Mouse (Mus musculus) megakaryocyte progenitor cell, adult 5-6 weeks (primary cell): Measurements from ENCODE around the gene Ninl. TPM values are rescaled to one million over a fixed set of nuclear protein-coding genes. Genes with fewer than 3 reads are reported as not detected.
A peak's percentile ranks its signal among the peaks of the same experiment; 100 is the strongest.
"Not testable (repeated sequence)": the region's sequence is repeated elsewhere in the genome, so short reads cannot be mapped to it uniquely, and the experiment has no call there.

ENCODE experiments used
- ATAC-seq: replicated peaks from 2 replicates; pipeline ENCODE4 v1.8.0; 2016; ENCODE audit warnings: mild to moderate bottlenecking, moderate TSS enrichment, inconsistent platforms; ENCODE audit not compliant: poor library complexity
- total RNA-seq, 2 experiments: library from RNA; stranded (forward) in 1 of 2; stranded (reverse) in 1 of 2; fragments of 157-497, 149-512 nt in 1 of 2; fragments of 200-1000 nt in 1 of 2; gene quantifications; 2 replicates each; pipeline versions ENCODE4 v1.2.3 to v1.2.4; 2015 to 2017

Ninl gene
- total RNA-seq, 2 experiments from 2014 or later = 0.84 to 1.2 TPM

- ATAC-seq = peak; percentile 87
Observed at GRCm38 (mm10) chr2:150909429-150910039, 129.6 kb downstream of the Ninl start.

- not testable (repeated sequence) for ATAC-seq
Observed at GRCm38 (mm10) chr2:150908881-150909280, 130.3 kb downstream of the Ninl start.

GRCm38 (mm10) chr2:150904936-150905450 is 134.2 kb downstream of the Ninl start, which contains the start of gene Gins1:
Gene Gins1 (plus strand): TSS chr2:150905400.
- ATAC-seq = peak; percentile 35

DNA sequence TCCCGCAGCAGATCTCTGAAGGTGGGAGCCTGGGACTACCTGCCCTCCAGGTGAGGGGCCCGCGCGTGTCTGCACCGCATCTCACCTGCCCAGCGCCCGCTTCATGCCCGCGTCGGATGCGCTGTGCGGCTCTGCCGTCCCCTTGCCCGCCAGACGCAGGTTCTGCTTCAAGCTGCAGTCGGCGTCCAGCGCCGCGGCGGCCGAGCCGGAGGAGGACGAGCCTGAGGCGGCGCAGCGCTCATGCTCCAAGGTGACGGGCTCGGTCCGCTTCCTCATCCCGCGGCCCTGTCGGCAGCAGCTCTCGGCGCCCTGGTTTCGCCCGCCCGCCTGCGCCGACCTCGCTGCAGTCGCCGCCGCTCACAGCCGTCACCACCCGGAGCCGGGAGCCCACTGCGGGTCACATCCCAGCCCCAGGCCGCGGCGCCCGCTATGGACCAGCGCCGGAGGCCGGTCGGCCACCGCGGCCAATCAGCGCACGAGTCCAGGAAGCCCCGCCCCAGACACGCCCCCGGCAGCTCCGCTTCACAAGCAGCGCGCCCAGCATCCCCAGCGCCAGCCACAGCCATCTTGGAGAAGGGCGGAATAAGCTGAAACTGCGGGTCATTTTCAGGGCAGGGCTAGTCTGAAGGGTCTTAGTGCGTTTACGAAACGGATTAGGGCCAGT is 134.8 kb downstream of the Ninl start, which contains the start of gene Abhd12:
TSS of gene Abhd12 (minus strand) at position 470 of the 664 bp plus-strand sequence.
- peak; percentile 88 for ATAC-seq

DNA sequence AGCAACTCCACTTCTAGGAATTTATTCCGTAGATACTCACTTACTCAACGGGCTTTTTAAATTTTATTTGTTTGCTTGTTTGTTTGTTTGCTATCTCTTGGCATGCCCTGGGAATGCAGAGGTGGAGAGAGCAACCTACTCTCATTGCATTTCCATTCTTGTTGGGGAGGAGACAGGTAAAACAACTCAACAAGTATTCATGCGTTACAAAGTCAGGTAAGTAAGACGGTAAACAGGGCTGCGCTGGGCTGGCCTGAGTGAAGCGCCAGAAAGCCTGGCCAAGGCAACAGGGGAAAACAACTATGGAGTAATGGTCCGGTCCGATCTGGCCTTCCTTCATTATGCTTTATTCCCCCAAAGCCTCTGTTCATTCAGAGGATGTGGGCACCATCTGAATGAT is 136.8 kb downstream of the Ninl start:
- ATAC-seq = no peak

DNA sequence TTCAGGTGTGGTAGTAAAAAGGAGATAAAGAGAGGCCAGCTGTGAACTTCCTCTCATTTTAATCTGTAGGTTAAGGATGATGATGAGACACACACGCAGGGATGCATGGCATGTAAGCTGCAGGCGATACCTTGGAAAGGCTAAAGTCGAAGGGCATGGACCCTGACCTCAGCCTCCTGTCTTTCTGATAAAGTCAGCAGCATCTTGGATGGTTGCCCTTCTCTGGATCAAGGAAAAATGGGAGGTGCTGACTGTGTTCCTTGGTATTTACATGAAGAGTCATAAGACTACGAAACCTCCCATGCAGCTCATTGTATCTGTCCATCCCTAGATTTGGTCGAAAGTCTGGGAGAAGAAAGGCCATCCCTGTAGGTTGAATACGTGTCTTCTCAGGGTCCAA is 138.8 kb downstream of the Ninl start:
- no peak for ATAC-seq

- no peak for ATAC-seq
Observed at GRCm38 (mm10) chr2:150895691-150896252, 143.4 kb downstream of the Ninl start.

GRCm38 (mm10) chr2:150894617-150895267 is 144.4 kb downstream of the Ninl start:
- peak; percentile 34 for ATAC-seq

- peak; percentile 30; the same call in 1 of the 2 replicates for ATAC-seq
Observed at GRCm38 (mm10) chr2:150887370-150887769, 151.8 kb downstream of the Ninl start.

DNA sequence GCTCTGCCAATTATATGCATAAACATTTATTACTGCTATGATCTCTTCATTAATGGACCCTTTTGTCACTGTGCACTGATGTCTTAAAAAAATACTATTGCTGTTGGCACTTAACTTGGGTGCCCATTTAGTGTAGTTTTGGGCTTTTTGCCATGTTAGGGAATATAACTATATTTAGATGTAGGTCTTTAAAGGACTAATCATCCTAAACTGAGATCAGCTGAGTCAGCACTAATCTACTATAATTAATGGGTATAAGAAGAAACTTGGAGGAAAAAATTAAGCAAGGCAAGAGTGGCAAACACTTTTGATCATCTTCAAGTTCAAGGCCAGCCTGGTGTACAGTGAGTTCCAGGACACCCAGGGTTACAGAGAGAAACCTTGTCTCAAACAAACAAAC is 152.9 kb downstream of the Ninl start:
- no peak for ATAC-seq

DNA sequence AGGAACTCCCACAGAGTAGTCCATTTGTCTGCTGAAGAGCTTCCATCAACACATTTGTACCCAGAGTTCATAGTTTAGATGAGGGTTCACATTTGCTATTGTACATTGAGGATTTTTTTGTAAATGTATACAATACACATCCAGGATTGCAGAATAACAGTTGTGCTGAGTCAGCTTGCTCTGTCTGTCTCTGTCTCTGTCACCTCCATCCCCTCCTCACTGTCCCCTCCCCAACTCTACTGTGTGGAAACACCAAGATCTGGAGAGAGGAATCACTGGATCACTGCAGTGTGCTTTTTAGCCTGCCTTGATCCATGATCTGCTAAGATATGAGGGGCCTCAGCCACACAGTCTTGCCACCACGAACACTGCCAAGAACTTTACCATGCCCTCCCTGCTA is 153.4 kb downstream of the Ninl start:
- 0 out of 2 replicates have a peak, but pooled peaks have one; percentile 10 for ATAC-seq

GRCm38 (mm10) chr2:150884779-150885110 is 154.4 kb downstream of the Ninl start:
- no peak for ATAC-seq

Other genes starting within 250 kb of the Ninl start
- gene Abhd12, start 134.6 kb downstream of the Ninl start, total RNA-seq (2015) = 27.3 and 30.5 TPM in 2 replicates
- 27.2 and 56.0 TPM in 2 replicates for gene Abhd12, start 134.6 kb downstream of the Ninl start, total RNA-seq (2017)
- 82.0 and 95.8 TPM in 2 replicates for gene Gins1, start 134.0 kb downstream of the Ninl start, total RNA-seq (2015)
- gene Gins1, start 134.0 kb downstream of the Ninl start, total RNA-seq (2017) = 126 and 140 TPM in 2 replicates
- gene Nanp, start within 50 bp of the Ninl start, total RNA-seq (2015) = 22.7 and 38.8 TPM in 2 replicates
- 19.3 and 22.5 TPM in 2 replicates for gene Nanp, start within 50 bp of the Ninl start, total RNA-seq (2017)
- not detected in 2 replicates for gene Gm14151, start 53.0 kb upstream of the Ninl start, total RNA-seq (2015)
- not detected in 2 replicates for gene Gm14151, start 53.0 kb upstream of the Ninl start, total RNA-seq (2017)
- not detected in 2 replicates for gene Gm14147, start 58.9 kb upstream of the Ninl start, total RNA-seq (2015)
- not detected in 2 replicates for gene Gm14147, start 58.9 kb upstream of the Ninl start, total RNA-seq (2017)